In genomic region chr10:95616821-95617220, GRCm38 (mm10) we compare ENCODE assay signal across 17 mouse cellular contexts. TPM values are rescaled to one million over a fixed set of nuclear protein-coding genes. Genes with fewer than 3 reads are reported as not detected.
DNase-seq lines count a peak whose midpoint lies in the region.
"Had no signal": no experiment of that assay in that cellular context is flagged by ENCODE, and none has a peak within 500 bp of the region (broad histone marks: within the 10 kb centered on the region; RNA-seq: fewer than 3 reads in every experiment).

No protein-coding gene starts in this region.

- no peak overlapping the region for H3K27ac ChIP-seq in forebrain, embryonic 10.5 days
- H3K27ac ChIP-seq: embryonic facial prominence, embryonic 10.5 days; liver, embryonic 15.5 days; macrophage had no signal

- no peaks in the 10 kb centered on the region for H3K36me3 ChIP-seq in forebrain, embryonic 10.5 days (replicated peaks)
- H3K36me3 ChIP-seq: embryonic facial prominence, embryonic 10.5 days; G1E; liver, embryonic 15.5 days had no signal

- DNase-seq in heart, adult 8-10 months (ENCODE audit: low spot score): peak; percentile 40
- no peak for DNase-seq in heart, postnatal 25 days (ENCODE audit: low spot score)
- peak; percentile 53 for DNase-seq in 3T3-L1 (ENCODE audit: low read depth, low spot score)
- DNase-seq in Muller cell, postnatal 12 days (ENCODE audit: inconsistent ontology term): peak; percentile 27
- DNase-seq in kidney, adult 8-10 months: peak; percentile 88 to 89
- DNase-seq in forebrain, embryonic 10.5 days (ENCODE audit: extremely low spot score, low spot score): no peak
- no peak for DNase-seq in yolk sac, embryonic 10.5 days (ENCODE audit: low spot score)
- DNase-seq in urinary bladder, postnatal 14 days (ENCODE audit: low spot score): no peak
- DNase-seq: right cerebral cortex, postnatal 4 days had no signal

- no peaks in the 10 kb centered on the region for H3K9me3 ChIP-seq in forebrain, embryonic 10.5 days
- H3K9me3 ChIP-seq: embryonic facial prominence, embryonic 10.5 days; G1E; liver, embryonic 15.5 days had no signal

- peaks cover 22% of the 10 kb centered on the region for H3K27me3 ChIP-seq in forebrain, embryonic 10.5 days (ENCODE audit: poor library complexity, severe bottlenecking)

- intact Hi-C loops in heart, postnatal 25 days (cut with DNase I): no loop called here

- 87% methylated on average over 5 of the region's 5 CpGs for WGBS in forebrain, embryonic 10.5 days

- H3K4me3 ChIP-seq in forebrain, embryonic 10.5 days: no peak overlapping the region
- H3K4me3 ChIP-seq: embryonic facial prominence, embryonic 10.5 days; liver, embryonic 15.5 days had no signal

- H3K4me1 ChIP-seq in forebrain, embryonic 10.5 days: peaks cover 13% of the 10 kb centered on the region
- H3K4me1 ChIP-seq: embryonic facial prominence, embryonic 10.5 days; liver, embryonic 15.5 days had no signal

RNA-seq across cellular contexts. Expression of gene Nudt4, which starts 52.9 kb away (rescaled TPM):
- 100 to 1,000 TPM; 276 to 382 (median 344) TPM for total RNA-seq in heart, adult 8-10 months (2022)
- 100 to 1,000 TPM; 263 to 282 TPM for total RNA-seq in heart, postnatal 25 days (2021)
- 76.9 and 82.3 TPM in 2 replicates for polyA plus RNA-seq in forebrain, embryonic 10.5 days (2016; fragmentation: Nextera tagmentation; extraction: Ambion mirVana)

RNA-seq across cellular contexts. Expression of gene Anapc15-ps, which starts 56.4 kb away (rescaled TPM):
- total RNA-seq in heart, adult 8-10 months (2022): not detected
- total RNA-seq in heart, postnatal 25 days (2021): not detected
- not detected in 2 replicates for polyA plus RNA-seq in forebrain, embryonic 10.5 days (2016; fragmentation: Nextera tagmentation; extraction: Ambion mirVana)
- total RNA-seq: gastrocnemius, adult 18-20 months; left cerebral cortex, postnatal 25 days had no signal
- polyA plus RNA-seq: embryonic facial prominence, embryonic 10.5 days; G1E; heart, postnatal 0 days; liver, embryonic 15.5 days; stomach, embryonic 16.5 days had no signal

Comparison
In these comparisons a context has a peak if more than half of its experiments do, and no peak if none do; other contexts are left out.
1. DNase-seq: peak in heart, adult 8-10 months (single experiment), 3T3-L1 (single experiment), Muller cell, postnatal 12 days (single experiment) and kidney, adult 8-10 months (2 of 2); none in heart, postnatal 25 days (single experiment), forebrain, embryonic 10.5 days (single experiment), yolk sac, embryonic 10.5 days (single experiment) and urinary bladder, postnatal 14 days (single experiment).